Mouse (Mus musculus): ENCODE measurements around the gene Gbp9. TPM values are rescaled to one million over a fixed set of nuclear protein-coding genes. Genes with fewer than 3 reads are reported as not detected.
A peak's percentile ranks its signal among the peaks of the same experiment; 100 is the strongest.
"Not testable (repeated sequence)": the region's sequence is repeated elsewhere in the genome, so short reads cannot be mapped to it uniquely, and the experiment has no call there.

Gene Gbp9
- polyA plus RNA-seq, 1 experiment from 2014 or later = 2.9 TPM

GRCm38 (mm10) chr5:105136706-105137304, 2.5 kb downstream of the Gbp9 start:
- H3K4me1 ChIP-seq (replicated peaks; ENCODE audit: control insufficient read depth, insufficient read depth, low read length); H3K36me3 ChIP-seq (ENCODE audit: control insufficient read depth, insufficient read depth, low read length); ATAC-seq (replicated peaks; ENCODE audit: low FRiP score, low TSS enrichment, low read depth); H3K4me3 ChIP-seq (ENCODE audit: low read depth, low read length); H3K9me3 ChIP-seq (ENCODE audit: control insufficient read depth, low read length); H3K9ac ChIP-seq (ENCODE audit: low read length); H3K4me2 ChIP-seq (ENCODE audit: low read length); H3K27me3 ChIP-seq (replicated peaks; ENCODE audit: control insufficient read depth, insufficient read depth, low read length); H3K27ac ChIP-seq (ENCODE audit: low read depth); DNase-seq (ENCODE audit: low spot score): not testable (repeated sequence)
- WGBS = 90% methylated on average over 3 of the region's 3 CpGs

GRCm38 (mm10) chr5:105121731-105122130, 17.6 kb downstream of the Gbp9 start:
- 74% methylated on average over 6 of the region's 6 CpGs for WGBS
- ATAC-seq (replicated peaks; ENCODE audit: low FRiP score, low TSS enrichment, low read depth); H3K9ac ChIP-seq (ENCODE audit: low read length); H3K4me2 ChIP-seq (ENCODE audit: low read length); H3K4me1 ChIP-seq (replicated peaks; ENCODE audit: control insufficient read depth, insufficient read depth, low read length); H3K27ac ChIP-seq (ENCODE audit: low read depth); DNase-seq (ENCODE audit: low spot score); H3K9me3 ChIP-seq (ENCODE audit: control insufficient read depth, low read length); H3K4me3 ChIP-seq (ENCODE audit: low read depth, low read length); H3K36me3 ChIP-seq (ENCODE audit: control insufficient read depth, insufficient read depth, low read length); H3K27me3 ChIP-seq (replicated peaks; ENCODE audit: control insufficient read depth, insufficient read depth, low read length): not testable (repeated sequence)

- ATAC-seq (replicated peaks; ENCODE audit: low FRiP score, low TSS enrichment, low read depth) (no peak), DNase-seq (ENCODE audit: low spot score) (no peak)
- WGBS = 83% methylated on average over 2 of the region's 2 CpGs
- Histone ChIP-seq H3K4me3 (ENCODE audit: low read depth, low read length) (no peak overlapping the region), H3K27me3 (replicated peaks; ENCODE audit: control insufficient read depth, insufficient read depth, low read length) (no peaks in the 10 kb centered on the region), H3K4me1 (replicated peaks; ENCODE audit: control insufficient read depth, insufficient read depth, low read length) (no peaks in the 10 kb centered on the region; the same call in 1 of the 2 replicates), H3K9ac (ENCODE audit: low read length) (no peak overlapping the region), H3K27ac (ENCODE audit: low read depth) (no peak overlapping the region), H3K9me3 (ENCODE audit: control insufficient read depth, low read length) (no peaks in the 10 kb centered on the region), H3K36me3 (ENCODE audit: control insufficient read depth, insufficient read depth, low read length) (no peaks in the 10 kb centered on the region), H3K4me2 (ENCODE audit: low read length) (no peak overlapping the region)
Measured at GRCm38 (mm10) chr5:105115740-105116139, 23.6 kb downstream of the Gbp9 start.

- H3K9me3 ChIP-seq (ENCODE audit: control insufficient read depth, low read length) = no peaks in the 10 kb centered on the region
- 83% methylated on average over 2 of the region's 2 CpGs for WGBS
Measured at GRCm38 (mm10) chr5:105114696-105115095, 24.6 kb downstream of the Gbp9 start.

GRCm38 (mm10) chr5:105113656-105114055, 25.7 kb downstream of the Gbp9 start:
- 87% methylated on average over 5 of the region's 5 CpGs for WGBS
- H3K9me3 ChIP-seq (ENCODE audit: control insufficient read depth, low read length) = no peaks in the 10 kb centered on the region
- H3K27ac ChIP-seq (ENCODE audit: low read depth) = no peak overlapping the region
- H3K4me2 ChIP-seq (ENCODE audit: low read length) = no peak overlapping the region
- DNase-seq (ENCODE audit: low spot score) = no peak
- H3K4me1 ChIP-seq (replicated peaks; ENCODE audit: control insufficient read depth, insufficient read depth, low read length) = no peaks in the 10 kb centered on the region; the same call in 1 of the 2 replicates
- ATAC-seq (replicated peaks; ENCODE audit: low FRiP score, low TSS enrichment, low read depth) = no peak
- H3K27me3 ChIP-seq (replicated peaks; ENCODE audit: control insufficient read depth, insufficient read depth, low read length) = no peaks in the 10 kb centered on the region
- no peak overlapping the region for H3K4me3 ChIP-seq (ENCODE audit: low read depth, low read length)
- H3K36me3 ChIP-seq (ENCODE audit: control insufficient read depth, insufficient read depth, low read length) = no peaks in the 10 kb centered on the region
- no peak overlapping the region for H3K9ac ChIP-seq (ENCODE audit: low read length)

More at GRCm38 (mm10) chr5:105114696-105115095, 24.6 kb downstream of the Gbp9 start:
- no peak for DNase-seq (ENCODE audit: low spot score)
- no peak overlapping the region for H3K9ac ChIP-seq (ENCODE audit: low read length)
- ATAC-seq (replicated peaks; ENCODE audit: low FRiP score, low TSS enrichment, low read depth) = no peak
- no peaks in the 10 kb centered on the region; the same call in 1 of the 2 replicates for H3K4me1 ChIP-seq (replicated peaks; ENCODE audit: control insufficient read depth, insufficient read depth, low read length)
- H3K36me3 ChIP-seq (ENCODE audit: control insufficient read depth, insufficient read depth, low read length) = no peaks in the 10 kb centered on the region
- H3K27me3 ChIP-seq (replicated peaks; ENCODE audit: control insufficient read depth, insufficient read depth, low read length) = no peaks in the 10 kb centered on the region
- H3K4me3 ChIP-seq (ENCODE audit: low read depth, low read length) = no peak overlapping the region
- no peak overlapping the region for H3K4me2 ChIP-seq (ENCODE audit: low read length)
- no peak overlapping the region for H3K27ac ChIP-seq (ENCODE audit: low read depth)

- not testable (repeated sequence) for H3K9ac ChIP-seq (ENCODE audit: low read length); H3K27me3 ChIP-seq (replicated peaks; ENCODE audit: control insufficient read depth, insufficient read depth, low read length); H3K36me3 ChIP-seq (ENCODE audit: control insufficient read depth, insufficient read depth, low read length); H3K4me3 ChIP-seq (ENCODE audit: low read depth, low read length); H3K9me3 ChIP-seq (ENCODE audit: control insufficient read depth, low read length); H3K4me1 ChIP-seq (replicated peaks; ENCODE audit: control insufficient read depth, insufficient read depth, low read length); H3K4me2 ChIP-seq (ENCODE audit: low read length); DNase-seq (ENCODE audit: low spot score)
- peak; percentile 58 for ATAC-seq (replicated peaks; ENCODE audit: low FRiP score, low TSS enrichment, low read depth)
- peak overlapping the region; percentile 4; the same call in 1 of the 2 replicates for H3K27ac ChIP-seq (ENCODE audit: low read depth)
- 5% methylated on average over 4 of the region's 4 CpGs for WGBS
Measured at GRCm38 (mm10) chr5:105110271-105110852, 29.0 kb downstream of the Gbp9 start.

GRCm38 (mm10) chr5:105109775-105110174, 29.6 kb downstream of the Gbp9 start:
- not testable (repeated sequence) for H3K27ac ChIP-seq (ENCODE audit: low read depth); H3K4me3 ChIP-seq (ENCODE audit: low read depth, low read length); H3K9ac ChIP-seq (ENCODE audit: low read length); DNase-seq (ENCODE audit: low spot score); H3K36me3 ChIP-seq (ENCODE audit: control insufficient read depth, insufficient read depth, low read length); H3K9me3 ChIP-seq (ENCODE audit: control insufficient read depth, low read length); H3K4me1 ChIP-seq (replicated peaks; ENCODE audit: control insufficient read depth, insufficient read depth, low read length); ATAC-seq (replicated peaks; ENCODE audit: low FRiP score, low TSS enrichment, low read depth); H3K27me3 ChIP-seq (replicated peaks; ENCODE audit: control insufficient read depth, insufficient read depth, low read length); H3K4me2 ChIP-seq (ENCODE audit: low read length)
- WGBS = 40% methylated on average over 1 of the region's 1 CpGs

- H3K9me3 ChIP-seq (ENCODE audit: control insufficient read depth, low read length); H3K27ac ChIP-seq (ENCODE audit: low read depth); H3K36me3 ChIP-seq (ENCODE audit: control insufficient read depth, insufficient read depth, low read length); ATAC-seq (replicated peaks; ENCODE audit: low FRiP score, low TSS enrichment, low read depth); H3K4me3 ChIP-seq (ENCODE audit: low read depth, low read length); H3K9ac ChIP-seq (ENCODE audit: low read length); H3K27me3 ChIP-seq (replicated peaks; ENCODE audit: control insufficient read depth, insufficient read depth, low read length); DNase-seq (ENCODE audit: low spot score); H3K4me2 ChIP-seq (ENCODE audit: low read length); H3K4me1 ChIP-seq (replicated peaks; ENCODE audit: control insufficient read depth, insufficient read depth, low read length): not testable (repeated sequence)
- WGBS = 82% methylated on average over 2 of the region's 2 CpGs
Measured at GRCm38 (mm10) chr5:105105689-105106088, 33.6 kb downstream of the Gbp9 start.

- Histone ChIP-seq H3K27ac (ENCODE audit: low read depth) (no peak overlapping the region), H3K9ac (ENCODE audit: low read length) (no peak overlapping the region), H3K27me3 (replicated peaks; ENCODE audit: control insufficient read depth, insufficient read depth, low read length) (no peaks in the 10 kb centered on the region), H3K4me1 (replicated peaks; ENCODE audit: control insufficient read depth, insufficient read depth, low read length) (no peaks in the 10 kb centered on the region), H3K9me3 (ENCODE audit: control insufficient read depth, low read length) (peaks cover 4% of the 10 kb centered on the region; the same call in 1 of the 2 replicates), H3K4me3 (ENCODE audit: low read depth, low read length) (no peak overlapping the region), H3K36me3 (ENCODE audit: control insufficient read depth, insufficient read depth, low read length) (no peaks in the 10 kb centered on the region), H3K4me2 (ENCODE audit: low read length) (no peak overlapping the region)
- DNase-seq (ENCODE audit: low spot score) = no peak
- no peak for ATAC-seq (replicated peaks; ENCODE audit: low FRiP score, low TSS enrichment, low read depth)
Measured at GRCm38 (mm10) chr5:105081900-105082299, 57.4 kb downstream of the Gbp9 start.

Measured in intestine, embryonic 14.5 days (tissue).